Mouse (Mus musculus) liver, postnatal 0 days (tissue): ENCODE results near the gene Exoc2.

ENCODE experiments used
- CTCF ChIP-seq: sonication (generic); IDR thresholded peaks from 2 replicates; pipeline ENCODE4 v1.5.1; 2016; ENCODE audit warnings: antibody characterized with exemption, low read depth
- EP300 ChIP-seq: IDR thresholded peaks from 2 replicates; pipeline ENCODE4 v1.6.1; 2016; ENCODE audit warnings: antibody characterized with exemption, low read depth, mild to moderate bottlenecking

DNA sequence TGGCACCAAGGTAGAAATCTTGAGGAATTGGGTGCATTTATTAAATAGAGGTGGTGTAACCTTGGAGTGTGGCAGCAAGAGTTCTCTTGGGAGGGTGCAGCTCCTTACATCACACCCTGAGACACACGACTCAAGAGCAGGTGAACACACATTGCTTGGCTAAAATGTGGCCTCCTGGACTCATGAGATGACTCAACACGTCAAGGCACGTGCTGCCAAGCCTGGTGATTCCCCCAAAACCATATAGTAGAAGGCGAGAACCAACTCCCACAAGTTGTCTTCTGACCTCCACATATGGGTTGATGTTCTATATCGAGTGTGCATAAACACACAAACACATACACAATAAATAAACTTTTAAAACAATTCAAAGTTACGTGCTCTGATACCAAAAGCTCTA, 25.9 kb upstream of the Exoc2 start:
- no peak for TF ChIP-seq CTCF
- TF ChIP-seq EP300, result no peak
